Mouse (Mus musculus) adipocyte (in vitro differentiated cells): ENCODE data around the gene Sptssb.

ENCODE experiments used
- DNase-seq: peaks from one replicate; pipeline ENCODE4 v3.0.0-alpha.2; 2016; ENCODE audit warnings: low spot score

Gene Sptssb

DNA sequence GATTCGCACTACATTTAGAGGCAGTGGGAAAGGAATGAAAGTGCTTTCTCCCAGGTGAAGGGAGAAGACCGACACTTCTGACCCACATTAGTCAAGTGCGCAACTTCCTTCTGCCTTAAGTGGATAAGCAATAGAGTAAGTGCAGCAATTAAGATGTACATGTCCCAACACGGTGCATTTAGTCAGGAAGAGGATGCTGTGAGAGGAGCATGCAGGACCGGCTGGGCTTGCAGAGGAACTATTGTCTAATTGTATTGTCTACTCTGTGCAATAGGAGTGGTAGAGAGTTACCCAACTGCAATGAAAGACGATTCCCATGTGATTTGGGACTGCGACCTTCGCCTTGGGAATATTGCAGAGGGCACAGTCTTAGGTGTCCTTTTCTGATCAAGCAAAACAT, 30.2 kb downstream of the Sptssb start:
- no peak for DNase-seq

DNA sequence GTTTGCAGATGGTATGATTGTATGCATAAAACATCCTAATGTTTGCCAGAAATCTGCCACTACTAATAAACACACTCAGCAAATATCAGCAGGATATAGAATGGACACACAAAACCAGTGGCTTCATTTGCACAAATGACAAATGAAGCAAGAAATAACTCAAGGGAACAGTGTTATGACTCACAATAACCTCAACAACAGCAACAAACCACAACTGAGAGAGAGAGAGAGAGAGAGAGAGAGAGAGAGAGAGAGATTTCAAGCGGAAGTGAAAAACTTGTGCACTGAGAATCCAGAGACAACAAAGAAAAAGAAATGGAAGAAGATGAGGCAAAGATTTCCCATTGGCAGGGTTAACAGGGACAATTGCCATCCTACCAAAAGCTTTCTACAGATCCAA, 35.2 kb downstream of the Sptssb start:
- no peak for DNase-seq

DNA sequence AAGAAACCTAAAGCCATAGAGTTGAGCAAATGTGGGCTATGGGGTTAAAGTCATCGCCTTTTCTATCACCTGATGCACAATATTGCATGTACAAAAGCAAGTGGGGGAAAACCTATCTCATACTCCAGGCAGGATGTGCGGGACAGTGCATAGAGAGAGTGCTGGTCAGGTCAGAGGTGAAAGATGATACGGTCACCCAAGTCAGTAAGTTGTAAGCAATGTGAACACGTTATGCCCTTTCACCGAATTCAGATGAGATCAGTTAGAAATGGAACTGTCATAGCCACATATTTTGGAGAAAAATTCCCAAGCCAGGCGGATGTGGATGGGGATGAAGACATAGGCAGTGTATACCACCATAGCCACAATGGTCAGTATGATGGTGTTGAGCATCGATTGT, 39.1 kb downstream of the Sptssb start:
- DNase-seq = no peak

DNA sequence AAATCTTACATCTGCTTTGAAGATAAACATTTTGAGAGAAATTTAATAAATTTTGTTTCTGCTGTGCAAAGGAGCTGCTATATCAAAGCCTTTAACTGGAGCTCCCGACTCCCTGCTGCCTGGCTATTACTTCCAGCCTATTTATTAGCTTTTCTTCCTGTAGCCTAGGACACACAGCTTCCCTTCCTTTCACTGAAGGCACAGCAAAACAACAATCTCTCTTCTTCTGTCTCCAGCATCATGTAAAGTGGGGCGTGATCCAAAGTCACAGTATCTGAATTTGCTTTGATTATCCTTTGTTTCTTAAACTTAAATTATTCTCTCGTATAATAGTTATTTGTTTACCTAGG, 39.9 kb downstream of the Sptssb start:
- DNase-seq = no peak

DNA sequence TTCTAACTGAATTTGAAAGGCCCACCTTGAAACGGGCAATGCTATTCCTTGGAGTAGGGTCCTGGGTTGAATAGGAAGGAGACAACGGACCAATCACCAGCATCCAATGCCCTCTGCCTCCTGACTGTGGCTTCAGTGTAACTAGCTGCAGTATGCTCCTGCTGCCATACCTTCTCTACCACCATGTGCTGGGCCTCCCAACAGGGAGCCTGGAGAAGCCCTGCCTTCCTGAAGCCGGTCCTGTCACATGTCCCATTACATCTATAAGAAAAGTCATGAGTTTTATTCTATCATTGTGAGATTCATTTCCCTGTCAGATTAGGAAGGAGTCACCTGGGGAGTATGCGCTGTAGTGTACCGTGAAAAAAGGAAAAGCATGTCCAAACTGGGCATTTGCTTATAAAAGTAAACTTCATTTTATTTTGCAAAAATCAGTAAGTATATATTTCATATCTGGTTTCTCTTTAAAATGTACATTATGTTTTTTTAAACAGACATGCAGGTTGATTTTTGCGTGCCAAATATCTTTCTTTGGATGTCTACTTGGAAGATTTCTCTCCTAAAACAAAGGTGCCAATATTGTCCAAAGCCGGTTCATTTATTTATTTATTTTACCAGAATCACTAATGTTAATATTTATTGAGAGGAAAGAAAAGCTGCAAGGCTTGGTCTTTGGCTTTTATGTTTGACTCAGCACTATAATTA, 40.4 kb downstream of the Sptssb start:
- DNase-seq = no peak

DNA sequence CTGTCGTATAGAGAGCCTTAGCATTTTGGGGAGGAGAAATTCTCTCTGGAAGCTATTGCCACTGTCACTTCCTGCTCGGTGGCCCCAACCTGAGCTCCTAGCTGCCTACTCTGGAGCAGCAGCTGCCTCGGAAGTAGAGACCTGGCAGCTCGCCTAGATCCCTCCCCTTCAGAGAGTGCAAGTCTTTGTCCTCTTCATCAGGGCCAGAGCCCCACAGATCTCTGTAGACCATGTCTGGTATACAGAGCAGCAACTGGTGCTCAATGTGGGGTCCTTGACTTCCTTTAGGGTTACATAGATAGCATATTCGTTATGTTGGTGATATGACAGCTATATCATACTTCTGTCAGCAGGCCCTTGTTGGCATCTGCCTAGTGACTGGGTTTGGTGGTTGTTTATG, 41.3 kb downstream of the Sptssb start:
- DNase-seq = no peak

DNA sequence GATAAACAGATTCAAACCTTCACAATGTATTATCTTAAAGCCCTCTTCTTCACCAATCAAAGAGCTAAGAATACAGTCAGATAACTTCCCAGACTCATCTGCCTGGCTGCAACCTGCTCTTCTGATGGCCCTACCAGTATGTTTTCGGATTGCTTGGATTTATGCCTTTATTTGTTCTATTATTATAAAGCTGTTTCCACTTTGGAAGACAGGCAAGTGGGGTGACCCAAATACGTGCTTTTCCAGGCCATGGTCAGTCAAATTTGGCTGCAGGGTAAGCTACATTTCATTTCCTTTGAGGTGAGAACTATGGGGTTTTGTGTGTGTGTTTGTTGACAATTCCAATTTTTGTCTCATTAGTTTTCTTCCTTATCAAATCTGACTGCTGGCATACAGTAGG, 43.2 kb downstream of the Sptssb start:
- DNase-seq = no peak

DNA sequence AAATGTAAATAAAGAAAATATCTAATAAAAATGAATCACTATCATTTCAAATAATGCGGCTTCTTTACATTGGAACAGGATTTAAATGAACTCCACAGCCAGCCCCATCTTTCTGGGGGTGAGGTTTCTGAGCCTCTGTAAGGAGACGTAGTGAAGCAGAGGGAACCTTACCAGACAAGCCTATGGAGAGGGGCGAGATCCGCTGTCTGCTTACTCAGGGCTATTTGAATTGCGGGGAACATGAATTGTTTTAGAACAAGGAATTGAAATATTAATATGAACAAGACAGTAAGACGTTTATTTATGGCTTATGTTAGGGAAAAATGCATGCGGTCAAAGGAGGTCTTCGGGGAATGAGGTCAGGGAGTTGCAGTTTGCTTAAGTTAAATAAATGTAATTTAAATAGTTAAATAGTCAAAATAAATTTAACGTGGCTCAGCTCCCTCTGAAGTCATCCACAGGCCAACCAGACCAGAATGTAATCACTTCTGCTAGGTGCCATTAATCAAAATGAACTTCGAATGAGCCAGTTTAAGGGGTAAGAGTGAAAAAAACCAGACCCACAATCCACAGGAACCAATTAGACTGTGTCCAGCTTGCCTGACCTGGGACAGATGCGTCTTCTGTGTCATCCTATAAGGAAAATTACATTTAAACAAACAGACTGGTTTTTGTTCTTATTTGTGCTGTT, 46.6 kb downstream of the Sptssb start:
- no peak for DNase-seq

DNA sequence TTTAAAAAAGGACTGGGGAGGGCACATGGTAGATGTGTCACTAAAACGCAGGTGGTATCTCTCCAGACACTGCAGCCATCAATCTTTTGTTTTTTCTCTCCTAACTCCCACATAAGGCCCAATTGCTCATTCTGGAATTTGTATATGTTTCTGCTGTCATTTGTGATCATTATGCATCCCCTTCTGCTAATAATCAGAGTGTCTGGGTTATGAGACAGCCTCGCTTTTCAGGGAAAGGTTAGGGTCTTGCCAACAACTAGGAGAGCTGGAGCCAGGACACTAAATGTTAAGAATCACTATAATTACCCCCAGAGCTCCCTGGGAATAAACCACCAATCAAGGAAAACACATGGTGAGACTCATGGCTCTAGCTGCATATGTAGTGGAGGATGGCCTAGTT, 47.3 kb downstream of the Sptssb start:
- DNase-seq = no peak

DNA sequence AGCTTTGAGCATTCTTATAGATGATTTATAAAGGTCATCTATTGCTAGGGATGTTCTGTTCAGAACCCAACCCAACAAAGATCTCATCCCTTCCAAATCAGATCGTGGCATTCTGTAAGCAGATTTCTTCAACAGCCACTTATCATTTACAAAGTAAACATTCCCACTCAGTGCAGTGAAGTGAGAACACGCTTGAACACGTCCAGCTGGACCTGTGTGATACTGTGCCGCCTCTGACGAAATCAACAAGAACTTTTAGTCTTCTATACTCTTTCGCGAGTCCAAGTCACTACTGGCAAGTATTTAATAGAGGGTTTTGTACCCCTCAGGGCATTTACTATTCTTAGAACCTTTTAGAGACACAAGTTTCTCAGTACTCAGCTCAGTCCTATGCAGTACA, 51.3 kb downstream of the Sptssb start:
- no peak for DNase-seq

DNA sequence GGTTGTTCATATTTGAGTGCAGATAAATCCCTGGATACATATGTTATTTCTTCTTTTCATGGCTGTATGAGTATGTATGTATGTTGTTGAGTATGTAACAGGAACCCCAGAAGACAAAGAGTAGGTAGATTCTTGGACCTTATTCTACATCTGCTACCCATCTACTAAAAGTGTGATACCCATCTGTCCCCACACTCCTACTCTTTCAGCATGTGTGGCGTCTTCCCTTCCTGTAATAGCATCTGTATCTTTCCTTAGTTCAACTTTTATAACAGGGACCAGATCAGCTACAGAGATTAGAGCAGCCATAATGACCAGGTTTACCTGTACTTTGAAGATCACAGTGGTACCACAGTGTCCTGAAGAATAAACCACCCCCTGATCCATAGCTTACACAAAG, 56.6 kb downstream of the Sptssb start:
- DNase-seq = no peak

DNA sequence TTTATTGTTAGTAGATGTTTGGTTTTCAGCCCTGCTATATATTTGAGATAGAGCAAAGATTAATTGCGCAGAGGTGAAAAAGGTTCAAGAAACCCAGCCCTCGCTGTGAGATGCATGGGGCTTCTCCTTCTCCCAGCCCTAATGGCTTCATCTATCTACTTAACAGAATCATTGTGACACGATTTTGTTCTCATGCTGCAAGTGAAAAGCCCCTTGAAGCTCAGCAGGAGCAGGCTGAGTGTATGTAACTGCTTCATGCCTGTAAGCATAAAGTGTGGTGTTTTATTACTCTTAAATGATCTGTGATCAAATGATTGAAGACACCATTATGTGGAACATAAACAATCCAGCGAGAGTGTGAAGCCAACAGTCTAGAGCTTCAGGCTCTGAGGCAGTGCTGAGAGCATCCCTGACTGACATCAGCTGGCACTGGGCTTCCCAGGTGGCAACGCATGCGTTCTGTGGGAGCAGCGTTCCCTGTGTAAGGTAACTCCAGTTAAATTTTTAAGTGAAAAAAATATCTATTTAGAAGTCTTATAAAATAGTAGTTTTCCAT, 58.8 kb downstream of the Sptssb start:
- no peak for DNase-seq

DNA sequence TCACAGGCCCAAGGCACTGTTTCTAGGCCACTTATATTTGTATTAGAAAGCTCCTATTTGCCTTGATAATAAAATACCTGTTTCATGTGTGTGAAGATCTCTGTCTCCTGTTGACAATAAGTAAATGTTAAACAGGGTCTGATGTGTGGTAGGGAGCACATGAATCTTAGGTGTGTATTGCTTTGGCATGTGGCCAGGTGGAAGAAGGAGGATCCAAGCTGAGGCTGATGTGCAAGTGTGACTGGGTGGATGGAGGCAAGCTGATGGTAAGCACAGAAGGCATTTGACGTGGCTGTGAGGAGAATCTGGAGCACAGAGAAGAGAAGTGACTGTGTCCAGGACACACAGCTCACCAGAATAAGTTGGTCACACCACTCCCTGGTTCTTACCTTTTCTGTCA, 60.6 kb downstream of the Sptssb start:
- no peak for DNase-seq

DNA sequence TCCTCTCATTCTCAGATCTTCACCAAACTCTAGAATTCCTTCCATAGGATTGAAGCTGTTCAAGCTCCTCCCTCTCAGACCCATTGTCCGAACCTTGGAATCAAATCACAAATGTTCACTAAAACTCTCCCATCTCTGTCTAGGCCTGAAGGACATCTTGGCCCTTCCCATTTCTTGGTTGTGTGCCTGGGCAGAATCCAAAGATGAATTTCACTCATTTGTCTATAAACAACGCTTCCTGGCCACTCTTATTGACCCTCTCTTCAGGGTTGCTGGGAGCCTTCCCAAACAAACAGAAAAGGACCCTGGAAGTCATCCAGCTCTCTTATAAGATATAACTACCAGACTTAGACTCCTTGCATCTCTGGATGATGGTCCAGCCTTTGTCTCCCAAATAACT, 61.8 kb downstream of the Sptssb start:
- DNase-seq = no peak

DNA sequence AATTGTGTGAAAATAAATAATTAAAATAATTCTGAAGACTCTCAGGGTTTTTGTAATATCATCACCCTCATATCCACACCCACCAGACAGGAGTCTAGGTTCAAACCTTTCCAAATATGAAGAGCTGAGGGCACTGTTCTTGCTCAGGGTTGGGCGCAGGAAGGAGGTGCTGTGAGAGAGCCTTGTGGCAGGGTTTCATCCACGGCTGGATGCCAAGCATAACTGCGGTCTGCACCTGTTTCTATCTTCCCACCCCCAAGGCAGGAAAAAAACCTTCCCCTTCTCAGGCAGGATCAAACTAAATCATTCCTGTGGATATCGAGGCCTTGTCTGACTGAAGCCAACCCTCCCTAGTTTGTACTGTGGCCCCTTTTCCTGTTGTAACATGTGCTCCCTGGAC, 62.2 kb downstream of the Sptssb start:
- DNase-seq = no peak

DNA sequence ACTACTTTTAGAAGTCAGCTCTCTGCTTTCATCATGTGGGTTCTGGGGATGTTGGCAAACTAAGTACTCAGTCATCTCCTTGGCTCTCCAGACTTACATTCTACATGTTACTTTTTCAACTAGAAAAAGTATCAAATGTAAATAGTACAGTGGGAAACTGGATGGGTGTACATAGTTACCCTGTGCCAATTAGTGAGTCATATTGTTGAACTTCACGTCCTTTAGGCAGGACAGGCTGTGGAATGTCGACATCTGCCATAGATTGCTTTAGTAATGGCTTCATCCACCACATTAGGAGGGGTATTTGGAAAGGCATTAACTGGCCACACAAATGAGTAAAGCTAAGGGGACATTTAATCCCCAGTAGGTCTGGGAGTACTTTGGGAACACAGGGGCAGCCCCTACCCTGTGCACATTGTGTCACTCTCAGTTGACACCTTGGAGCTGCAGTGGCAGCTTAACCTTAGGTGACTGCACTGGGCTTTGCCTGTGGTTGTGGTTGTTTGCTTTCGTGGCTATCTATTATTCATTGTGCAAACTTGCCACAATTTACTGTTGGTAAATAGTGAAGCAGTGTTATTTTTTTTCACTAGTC, 66.8 kb downstream of the Sptssb start:
- no peak for DNase-seq

DNA sequence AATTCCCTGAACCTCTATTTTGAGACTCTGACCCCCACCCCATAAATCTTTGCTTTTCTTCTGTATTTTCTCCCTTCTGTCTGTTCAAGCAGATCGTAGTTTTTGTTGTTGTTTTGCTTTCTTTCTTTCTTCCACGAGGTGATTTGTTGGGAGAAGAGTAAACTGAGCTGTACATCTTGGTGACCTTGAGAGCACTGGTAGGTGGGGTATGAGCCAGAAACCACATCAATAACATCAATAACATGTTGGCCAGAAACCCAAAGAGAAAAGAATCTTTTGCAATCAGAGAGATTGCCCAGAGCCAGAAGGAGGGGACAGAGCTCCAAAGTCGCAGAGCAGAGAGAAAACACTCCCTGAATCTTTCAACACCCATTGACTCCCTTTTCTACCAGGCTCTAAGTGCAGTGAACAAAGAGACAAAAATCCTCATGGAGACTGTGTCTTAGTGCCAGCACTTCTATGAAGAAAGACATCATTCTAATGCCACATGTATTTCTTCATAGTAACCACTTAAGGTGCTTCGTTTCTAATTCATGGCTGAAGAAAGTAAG, 80.4 kb downstream of the Sptssb start:
- DNase-seq = no peak

DNA sequence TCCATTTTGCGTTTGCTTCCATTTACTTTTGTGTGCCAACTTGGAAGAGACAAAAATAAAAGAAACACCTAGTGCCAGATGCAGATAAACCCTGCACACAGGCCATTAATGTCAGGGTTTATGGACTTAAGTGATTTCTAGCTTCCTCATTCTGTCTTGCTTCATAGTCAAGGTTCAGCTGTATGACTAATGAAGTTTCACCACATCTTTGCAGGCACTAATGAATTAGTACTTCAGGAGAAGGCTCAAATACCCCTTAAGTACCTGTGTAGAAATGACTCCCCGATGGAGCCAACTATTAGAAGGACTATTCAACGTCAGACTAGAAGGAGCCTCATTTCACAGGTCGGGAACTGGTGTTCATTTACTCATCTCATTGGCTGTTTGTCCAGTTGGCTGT, 86.4 kb downstream of the Sptssb start:
- DNase-seq = no peak
